In the genomic region with DNA sequence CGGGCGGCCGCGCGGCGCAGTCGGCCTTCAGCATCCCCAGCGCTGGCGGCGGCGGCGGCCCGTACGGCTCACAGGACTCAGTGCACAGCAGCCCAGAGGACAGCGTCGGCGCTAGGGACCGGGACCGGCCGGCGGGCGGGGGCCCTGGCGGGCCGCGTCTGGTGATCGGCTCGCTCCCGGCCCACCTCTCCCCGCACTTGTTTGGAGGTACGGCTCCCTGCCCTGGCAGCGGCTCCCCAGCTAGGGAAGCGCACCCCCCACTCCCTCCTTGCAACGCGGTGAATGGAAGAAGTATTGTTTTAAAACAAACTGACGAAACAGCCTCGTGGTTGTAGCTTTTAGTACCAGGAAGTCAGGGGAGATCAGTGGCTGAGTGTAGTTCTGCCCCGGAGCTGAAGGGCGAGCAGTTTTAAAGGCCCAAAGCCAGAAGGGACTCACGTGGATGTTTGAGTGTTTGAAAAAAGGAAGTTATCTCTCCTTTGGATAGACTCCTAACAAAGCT, we compare ENCODE assay signal across 8 mouse cellular contexts. TPM values are rescaled to one million over a fixed set of nuclear protein-coding genes. Genes with fewer than 3 reads are reported as not detected.
DNase-seq lines count a peak whose midpoint lies in the region; ATAC-seq and TF ChIP-seq lines count a peak whose summit lies in the region.

No protein-coding gene starts in this region.

- H3ac ChIP-seq in myocyte (ENCODE audit: control insufficient read depth, insufficient read length) = peak overlapping the region; percentile 99

- TF ChIP-seq POLR2A in heart, adult 2 months (IDR thresholded peaks at IDR 0.05; ENCODE audit: insufficient read depth, low read depth, low read length) = peak; percentile 85
- no peak for TF ChIP-seq POLR2A in myocyte (IDR thresholded peaks at IDR 0.05; ENCODE audit: insufficient read length, low read depth)

- H3K27me3 ChIP-seq in embryonic facial prominence, embryonic 10.5 days (replicated peaks; ENCODE audit: low read depth, poor library complexity, severe bottlenecking) = no peaks in the 10 kb centered on the region; the same call in 1 of the 2 replicates
- H3K27me3 ChIP-seq in heart, adult 2 months (ENCODE audit: control insufficient read depth, insufficient read depth, low read length) = no peaks in the 10 kb centered on the region
- H3K27me3 ChIP-seq in liver, embryonic 12.5 days (replicated peaks) = no peaks in the 10 kb centered on the region
- no peaks in the 10 kb centered on the region for H3K27me3 ChIP-seq in myocyte (ENCODE audit: control insufficient read depth, insufficient read depth, insufficient read length)
- H3K27me3 ChIP-seq in splenic B cell, adult 2 months (ENCODE audit: control insufficient read depth, insufficient read depth, low read length, poor library complexity, severe bottlenecking) = no peaks in the 10 kb centered on the region

- no peaks in the 10 kb centered on the region for H3K9me3 ChIP-seq in embryonic facial prominence, embryonic 10.5 days
- H3K9me3 ChIP-seq in liver, embryonic 12.5 days (replicated peaks) = no peaks in the 10 kb centered on the region

- WGBS in embryonic facial prominence, embryonic 10.5 days = under 1% methylated on average over 39 of the region's 39 CpGs
- 2% methylated on average over 39 of the region's 39 CpGs for WGBS in heart, adult 2 months
- WGBS in liver, embryonic 12.5 days (ENCODE audit: insufficient replicate concordance) = under 1% methylated on average over 27 of the region's 39 CpGs

- intact Hi-C loops in heart, adult 2 months (cut with DNase I) = loop anchor here (2.0 to 5.0 kb wide), 4 partner anchors 35 to 225 kb away; partner anchors contain the start of genes Ggct and Nod1

- peaks cover 4% of the 10 kb centered on the region; the same call in 1 of the 2 replicates for H3K79me2 ChIP-seq in heart, adult 2 months (replicated peaks; ENCODE audit: control insufficient read depth, insufficient read depth, low read length)
- peaks cover 42% of the 10 kb centered on the region for H3K79me2 ChIP-seq in myocyte (ENCODE audit: control insufficient read depth, insufficient read depth)

- TF ChIP-seq CTCF in heart, adult 2 months (IDR thresholded peaks at IDR 0.05) = peak; percentile 50

- DNase-seq in B cell, adult 2 months = peak; percentile 81 to 82
- peak; percentile 75 for DNase-seq in adrenal gland, postnatal 14 days
- DNase-seq in embryonic facial prominence, embryonic 10.5 days (ENCODE audit: low spot score) = peak; percentile 76
- peak; percentile 78 to 81 for DNase-seq in heart, adult 2 months
- peak; percentile 73 for DNase-seq in kidney, adult 18-20 months
- DNase-seq in splenic B cell, adult 2 months (ENCODE audit: low read depth, low spot score) = peak; percentile 87

- no peaks in the 10 kb centered on the region for H3K36me3 ChIP-seq in embryonic facial prominence, embryonic 10.5 days (replicated peaks)
- peaks cover 24% of the 10 kb centered on the region for H3K36me3 ChIP-seq in heart, adult 2 months (ENCODE audit: control insufficient read depth, insufficient read depth, low read length)
- H3K36me3 ChIP-seq in liver, embryonic 12.5 days = peaks cover 4% of the 10 kb centered on the region; the same call in 1 of the 2 replicates
- no peaks in the 10 kb centered on the region for H3K36me3 ChIP-seq in myocyte (ENCODE audit: control insufficient read depth, insufficient read depth)
- no peaks in the 10 kb centered on the region for H3K36me3 ChIP-seq in splenic B cell, adult 2 months (ENCODE audit: control insufficient read depth, insufficient read depth, low read length, poor library complexity, severe bottlenecking)

- H3K27ac ChIP-seq in embryonic facial prominence, embryonic 10.5 days (replicated peaks) = peak overlapping the region; percentile 92
- peak overlapping the region; percentile 91 for H3K27ac ChIP-seq in heart, adult 2 months
- peak overlapping the region; percentile 98 for H3K27ac ChIP-seq in liver, embryonic 12.5 days

- H3K4me3 ChIP-seq in embryonic facial prominence, embryonic 10.5 days = peak overlapping the region; percentile 81
- H3K4me3 ChIP-seq in heart, adult 2 months = peak overlapping the region; percentile 71
- H3K4me3 ChIP-seq in liver, embryonic 12.5 days = peak overlapping the region; percentile 84
- H3K4me3 ChIP-seq in myocyte = peak overlapping the region; percentile 49

- H3K4me2 ChIP-seq in liver, embryonic 12.5 days = peak overlapping the region; percentile 86
- peak overlapping the region; percentile 82 for H3K4me2 ChIP-seq in myocyte (ENCODE audit: low read depth)

- ATAC-seq in liver, embryonic 12.5 days = peak; percentile 20

- H3K4me1 ChIP-seq in embryonic facial prominence, embryonic 10.5 days = peaks cover 37% of the 10 kb centered on the region
- peaks cover 14% of the 10 kb centered on the region for H3K4me1 ChIP-seq in heart, adult 2 months (ENCODE audit: control insufficient read depth, insufficient read depth, low read length)
- H3K4me1 ChIP-seq in liver, embryonic 12.5 days = peaks cover 37% of the 10 kb centered on the region

- peak overlapping the region; percentile 99 for H3K9ac ChIP-seq in heart, adult 2 months (ENCODE audit: low read depth, low read length)
- peak overlapping the region; percentile 93 for H3K9ac ChIP-seq in liver, embryonic 12.5 days

- TF ChIP-seq EP300 in heart, adult 2 months (IDR thresholded peaks at IDR 0.05; ENCODE audit: insufficient read depth, low read depth, low read length) = peak; percentile 53; the same call in 1 of the 2 replicates

TF ChIP-seq in myocyte, 11 proteins besides CTCF, POLR2A, EP300 and RAD21:
- no peak for TF ChIP-seq MYOG (IDR thresholded peaks at IDR 0.05; ENCODE audit: control insufficient read depth in 1 of 3, insufficient read depth in 1 of 3, insufficient read length in 2 of 3, low read depth in 2 of 3)
- no peak for TF ChIP-seq SRF (IDR thresholded peaks at IDR 0.05; ENCODE audit: control insufficient read depth, insufficient read length, low read depth)
- no peak for TF ChIP-seq MAX (IDR thresholded peaks at IDR 0.05; ENCODE audit: low read depth)
TF ChIP-seq in myocyte: peak in this region for 0.

RNA-seq across cellular contexts. Expression of gene Znrf2, which starts 0.6 kb away (rescaled TPM):
- 28.3 and 30.0 TPM in 2 replicates for total RNA-seq in adrenal gland, postnatal 14 days (2021)
- 1.8 and 2.5 TPM in 2 replicates for polyA plus RNA-seq in embryonic facial prominence, embryonic 10.5 days (2016; fragmentation: Nextera tagmentation; extraction: Ambion mirVana)
- total RNA-seq in heart, adult 2 months (2021) = 10 to 100 TPM; 12.1 to 22.1 TPM
- 5.4 and 9.8 TPM in 2 replicates for polyA plus RNA-seq in heart, adult 2 months (2012; rRNA removed)
- 2.9 and 3.2 TPM in 2 replicates for polyA plus RNA-seq in liver, embryonic 12.5 days (2016; fragmentation: Nextera tagmentation; extraction: Ambion mirVana)
- 5.7 TPM for polyA plus RNA-seq in myocyte (2012; fragmentation: generic; extraction: Trizol)

Comparison
In these comparisons a context has a peak if more than half of its experiments do, and no peak if none do; other contexts are left out.
1. Peak in every context shown above with its lines: DNase-seq, ATAC-seq, H3K4me3 ChIP-seq and H3K27ac ChIP-seq.